Mouse (Mus musculus) forebrain, embryonic 16.5 days (tissue): Measurements from ENCODE around the gene Wdr61. TPM values are rescaled to one million over a fixed set of nuclear protein-coding genes. Genes with fewer than 3 reads are reported as not detected.

Experiments
- ATAC-seq: fragments of 200-750 bp; cut with Nextera tagmentation; 2 replicates; pipeline ENCODE4 v1.8.0; 2017; ENCODE audit warnings: mild to moderate bottlenecking, moderate library complexity
- H3K27ac ChIP-seq: fragments of 300-500 bp; sonication (generic); 2 replicates; pipeline ENCODE4 v1.5.1; 2014; ENCODE audit warnings: low read length, control low read depth
- H3K27me3 ChIP-seq: fragments of 300-500 bp; sonication (generic); replicated peaks from 2 replicates; pipeline ENCODE4 v1.6.1; 2014; ENCODE audit warnings: low read length; ENCODE audit not compliant: control insufficient read depth, insufficient read depth
- H3K36me3 ChIP-seq: fragments of 300-500 bp; sonication (generic); 2 replicates; pipeline ENCODE4 v1.6.1; 2014; ENCODE audit not compliant: control insufficient read depth, insufficient read depth
- H3K4me1 ChIP-seq: fragments of 300-500 bp; sonication (generic); replicated peaks from 2 replicates; pipeline ENCODE4 v1.6.1; 2014; ENCODE audit warnings: low read length; ENCODE audit not compliant: control insufficient read depth, insufficient read depth
- H3K4me2 ChIP-seq: fragments of 300-500 bp; sonication (generic); 2 replicates; pipeline ENCODE4 v1.6.1; 2014; ENCODE audit warnings: mild to moderate bottlenecking, low read length, control low read depth
- H3K4me3 ChIP-seq: fragments of 300-500 bp; sonication (generic); replicated peaks from 2 replicates; pipeline ENCODE4 v1.5.1; 2014; ENCODE audit warnings: mild to moderate bottlenecking, low read length, control low read depth
- H3K9ac ChIP-seq: fragments of 300-500 bp; sonication (generic); replicated peaks from 2 replicates; pipeline ENCODE4 v1.6.1; 2014; ENCODE audit warnings: low read depth, low read length, control low read depth
- H3K9me3 ChIP-seq: fragments of 300-500 bp; sonication (generic); 2 replicates; pipeline ENCODE4 v1.6.1; 2016; ENCODE audit warnings: low read length; ENCODE audit not compliant: control insufficient read depth
- WGBS: fragments of 180-500 bp; shearing (Covaris S2); extraction: QIAGEN DNeasy Blood & Tissue Kit; methylation state at CpG from one replicate; pipeline ENCODE4 v1.1.7; 2014; 5-methylcytosine and 5-hydroxymethylcytosine counted together
- polyA plus RNA-seq: library from polyadenylated mRNA; unstranded; fragments of >200 nt; fragmentation: Nextera tagmentation; extraction: Ambion mirVana; gene quantifications from 2 replicates; pipeline ENCODE4 v1.2.1, GENCODE M21; 2015

Wdr61 gene
- polyA plus RNA-seq, result 115 and 126 TPM in 2 replicates

- Histone ChIP-seq H3K4me3 (peak within 1 kb of the TSS; percentile 57), H3K27ac (no peak within 1 kb of the TSS), H3K9ac (peak within 1 kb of the TSS; percentile 59), H3K27me3 (no peaks in the 10 kb centered on the region), H3K9me3 (no peaks in the 10 kb centered on the region), H3K4me1 (peaks cover 15% of the 10 kb centered on the region), H3K4me2 (peak within 1 kb of the TSS; percentile 65), H3K36me3 (peaks cover 5% of the 10 kb centered on the region)
- WGBS, result 2% methylated on average over 26 of the region's 32 CpGs
- peak; percentile 98 for ATAC-seq
Measured at GRCm38 (mm10) chr9:54733921-54734638, at the start of gene Wdr61. Gene Wdr61 (minus strand): TSS chr9:54734519.

DNA sequence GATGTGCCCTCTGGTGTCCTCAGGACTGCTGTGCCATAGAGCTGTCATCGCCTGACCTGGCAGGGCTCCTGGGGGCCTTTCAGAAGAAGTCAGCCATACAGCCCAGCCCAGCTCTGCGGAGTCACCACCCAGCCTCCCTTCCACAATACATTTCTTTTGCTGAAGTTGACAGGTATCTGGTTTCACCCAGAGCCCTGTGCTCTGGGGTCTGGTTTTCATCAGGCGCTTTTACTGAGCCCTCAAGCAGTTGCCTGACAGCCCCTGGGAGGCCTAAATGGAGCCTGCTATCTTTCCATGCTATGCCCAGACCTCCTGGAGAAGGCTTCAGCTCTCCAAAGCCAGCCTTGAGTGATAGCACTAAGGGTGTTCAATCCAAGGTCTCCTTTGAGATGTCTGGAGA, 49.7 kb upstream of the Wdr61 start:
- 66% methylated on average over 3 of the region's 3 CpGs for WGBS
- no peak for ATAC-seq

GRCm38 (mm10) chr9:54782504-54782903, 48.2 kb upstream of the Wdr61 start:
- 45% methylated on average over 15 of the region's 15 CpGs for WGBS

More for the DNA sequence above, 49.7 kb upstream of the Wdr61 start:
- Histone ChIP-seq H3K27me3 (no peaks in the 10 kb centered on the region), H3K9me3 (no peaks in the 10 kb centered on the region), H3K9ac (no peak overlapping the region), H3K27ac (no peak overlapping the region), H3K36me3 (no peaks in the 10 kb centered on the region), H3K4me2 (no peak overlapping the region), H3K4me1 (no peaks in the 10 kb centered on the region; the same call in 1 of the 2 replicates), H3K4me3 (no peak overlapping the region)

GRCm38 (mm10) chr9:54779280-54779679, 45.0 kb upstream of the Wdr61 start:
- H3K36me3 ChIP-seq, result no peaks in the 10 kb centered on the region
- H3K9me3 ChIP-seq, result no peaks in the 10 kb centered on the region
- no peak overlapping the region for H3K4me3 ChIP-seq
- H3K27me3 ChIP-seq, result no peaks in the 10 kb centered on the region
- peak; percentile 61 for ATAC-seq
- H3K27ac ChIP-seq, result no peak overlapping the region
- 0 out of 2 replicates have a peak, but pooled peaks cover 3% of the 10 kb centered on the region for H3K4me1 ChIP-seq
- H3K4me2 ChIP-seq, result no peak overlapping the region
- 70% methylated on average over 8 of the region's 8 CpGs for WGBS
- H3K9ac ChIP-seq, result no peak overlapping the region

More at GRCm38 (mm10) chr9:54782504-54782903, 48.2 kb upstream of the Wdr61 start:
- H3K4me1 ChIP-seq, result no peaks in the 10 kb centered on the region
- H3K9me3 ChIP-seq, result no peaks in the 10 kb centered on the region
- no peak overlapping the region for H3K27ac ChIP-seq
- no peak for ATAC-seq
- H3K36me3 ChIP-seq, result no peaks in the 10 kb centered on the region
- H3K4me2 ChIP-seq, result no peak overlapping the region
- no peak overlapping the region for H3K4me3 ChIP-seq
- H3K9ac ChIP-seq, result no peak overlapping the region
- H3K27me3 ChIP-seq, result no peaks in the 10 kb centered on the region

DNA sequence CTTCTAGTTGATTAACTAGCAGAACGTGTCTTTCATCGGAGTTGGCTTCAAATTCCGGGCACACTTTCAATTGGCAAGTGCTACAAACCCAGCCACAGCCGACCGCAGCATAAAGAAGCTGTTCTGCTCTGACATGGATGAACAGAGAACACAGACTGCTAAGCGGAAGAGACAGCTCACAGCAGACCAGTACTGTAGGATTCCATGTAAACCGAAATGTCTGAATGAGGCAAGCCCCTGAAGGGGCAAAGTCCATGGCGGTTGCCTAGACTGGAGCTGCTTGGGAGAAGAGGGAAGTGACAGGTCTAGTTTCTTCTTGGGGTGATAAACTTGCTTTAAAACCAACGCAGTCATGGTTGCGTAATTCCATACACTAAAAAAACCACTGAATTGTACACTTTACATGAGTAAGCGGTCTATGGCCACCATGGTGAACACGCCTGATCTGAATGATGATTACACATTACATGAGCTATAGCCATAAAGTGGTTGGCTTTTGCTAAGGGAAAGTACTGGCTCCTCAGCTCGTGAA, 42.2 kb upstream of the Wdr61 start:
- H3K9me3 ChIP-seq, result no peaks in the 10 kb centered on the region
- no peak overlapping the region for H3K9ac ChIP-seq
- no peaks in the 10 kb centered on the region for H3K36me3 ChIP-seq
- no peak overlapping the region for H3K4me3 ChIP-seq
- 0 out of 2 replicates have a peak, but pooled peaks cover 3% of the 10 kb centered on the region for H3K4me1 ChIP-seq
- 72% methylated on average over 13 of the region's 13 CpGs for WGBS
- H3K4me2 ChIP-seq, result no peak overlapping the region
- no peak for ATAC-seq
- H3K27ac ChIP-seq, result no peak overlapping the region
- no peaks in the 10 kb centered on the region for H3K27me3 ChIP-seq

DNA sequence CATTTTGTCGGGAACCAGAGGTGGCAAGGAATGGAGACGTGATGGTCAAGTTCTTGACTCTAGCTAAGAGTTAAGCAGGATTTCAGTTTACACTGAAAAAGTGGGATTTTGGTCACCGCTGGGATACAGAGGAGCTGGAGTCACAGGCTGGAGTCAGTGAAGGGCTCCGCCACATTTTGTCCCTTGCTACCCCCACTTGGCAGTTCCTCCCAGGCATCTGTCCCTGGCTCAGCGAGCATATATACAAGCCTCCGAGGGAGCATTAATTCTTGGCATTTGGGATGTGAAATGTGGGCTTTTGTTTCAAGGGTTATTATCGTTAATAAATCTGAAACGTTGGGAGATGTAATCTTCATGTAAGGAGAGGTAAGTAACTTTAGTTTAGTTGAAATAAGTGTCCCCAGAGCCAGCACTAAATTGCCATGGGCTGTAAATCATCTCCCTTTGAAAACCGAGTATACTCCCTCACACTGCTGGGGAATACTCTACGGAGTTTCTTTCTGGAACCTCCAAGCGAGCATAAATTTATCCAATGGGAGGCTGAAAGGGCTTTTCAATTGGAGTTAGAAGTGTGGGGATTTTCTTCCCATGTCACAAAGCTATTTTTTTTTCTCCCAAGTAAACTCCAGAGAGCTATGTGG, 35.9 kb upstream of the Wdr61 start:
- Histone ChIP-seq H3K36me3 (no peaks in the 10 kb centered on the region), H3K9ac (no peak overlapping the region), H3K27me3 (peaks cover 13% of the 10 kb centered on the region; the same call in 1 of the 2 replicates), H3K4me2 (no peak overlapping the region), H3K27ac (no peak overlapping the region), H3K4me1 (peaks cover 14% of the 10 kb centered on the region), H3K9me3 (no peaks in the 10 kb centered on the region), H3K4me3 (no peak overlapping the region)
- ATAC-seq, result no peak
- 43% methylated on average over 11 of the region's 11 CpGs for WGBS

GRCm38 (mm10) chr9:54765336-54766085, 31.2 kb upstream of the Wdr61 start:
- no peaks in the 10 kb centered on the region for H3K36me3 ChIP-seq
- H3K9me3 ChIP-seq, result no peaks in the 10 kb centered on the region
- peaks cover 35% of the 10 kb centered on the region for H3K27me3 ChIP-seq
- H3K27ac ChIP-seq, result no peak overlapping the region
- ATAC-seq, result peak; percentile 40; the same call in 1 of the 2 replicates
- peak overlapping the region; percentile 40 for H3K4me3 ChIP-seq
- peak overlapping the region; percentile 43; the same call in 1 of the 2 replicates for H3K9ac ChIP-seq
- H3K4me1 ChIP-seq, result peaks cover 22% of the 10 kb centered on the region
- peak overlapping the region; percentile 75 for H3K4me2 ChIP-seq
- under 1% methylated on average over 41 of the region's 41 CpGs for WGBS

- ATAC-seq, result peak; percentile 77
- no peak within 1 kb of the TSS for H3K27ac ChIP-seq
- H3K4me3 ChIP-seq, result peak within 1 kb of the TSS; percentile 40
- H3K9ac ChIP-seq, result peak within 1 kb of the TSS; percentile 48
- no peaks in the 10 kb centered on the region for H3K9me3 ChIP-seq
- H3K4me2 ChIP-seq, result peak within 1 kb of the TSS; percentile 75
- peaks cover 35% of the 10 kb centered on the region for H3K27me3 ChIP-seq
- H3K4me1 ChIP-seq, result peaks cover 19% of the 10 kb centered on the region
- H3K36me3 ChIP-seq, result no peaks in the 10 kb centered on the region
- WGBS, result 1% methylated on average over 41 of the region's 45 CpGs
Measured at GRCm38 (mm10) chr9:54764561-54765217, 30.4 kb upstream of the Wdr61 start, which contains the start of gene Crabp1. Gene Crabp1 (plus strand): TSS chr9:54764748.
